Mouse (Mus musculus): ENCODE measurements at regions not wholly inside any gene's neighbourhood (a gene's known extent, or its start where the extent isn't known, plus 50 kb on each side); places are given as distances from the start of the nearest gene placed in this dataset.

DNA sequence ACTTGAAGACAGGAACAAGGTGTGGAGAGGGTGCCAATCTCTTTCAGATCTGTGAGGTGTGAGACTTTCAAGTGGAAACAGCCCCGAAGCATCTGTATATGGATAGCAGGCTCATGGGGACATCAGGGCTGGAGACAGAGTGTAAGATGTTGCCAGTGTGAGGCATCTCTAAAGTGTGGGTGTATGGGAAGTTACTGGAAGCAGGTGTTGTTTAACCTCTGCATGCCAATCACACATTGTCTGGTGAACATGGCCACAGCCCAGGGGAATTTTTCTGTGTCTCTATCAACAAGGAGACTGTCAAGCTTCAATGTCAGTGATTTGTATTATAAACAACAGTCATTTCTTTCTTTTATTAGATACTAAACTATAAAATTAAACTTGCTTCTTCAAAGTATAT is 163.0 kb upstream of the Klf4 start:
- H3K27me3 ChIP-seq (ENCODE audit: control insufficient read depth, insufficient read depth, insufficient read length), result no peaks in the 10 kb centered on the region

DNA sequence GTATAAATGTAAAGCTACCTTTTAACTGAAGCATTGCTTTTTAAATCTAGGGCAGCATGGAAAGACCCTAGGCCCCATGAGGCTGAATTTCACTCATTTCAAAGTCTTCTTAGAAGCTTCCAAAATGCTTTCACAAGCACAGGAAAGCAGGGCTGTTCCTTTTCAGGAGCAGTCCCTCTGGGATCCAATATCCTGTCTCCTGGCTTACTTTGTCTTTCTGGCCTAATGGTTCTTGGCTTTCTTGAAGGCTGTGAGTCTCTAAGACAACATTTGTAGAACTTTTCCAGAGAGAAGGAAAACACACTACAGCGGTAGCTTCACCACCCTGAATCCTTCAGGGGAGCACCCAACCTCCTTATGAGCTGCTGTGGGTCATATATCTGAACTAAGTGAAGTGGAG is 157.2 kb upstream of the Klf4 start:
- H3K36me3 ChIP-seq (ENCODE audit: control insufficient read depth, insufficient read depth), result no peaks in the 10 kb centered on the region
- H3K27me3 ChIP-seq (ENCODE audit: control insufficient read depth, insufficient read depth, insufficient read length), result no peaks in the 10 kb centered on the region
- H3K4me2 ChIP-seq (ENCODE audit: low read depth), result no peak overlapping the region
- no peaks in the 10 kb centered on the region for H3K79me2 ChIP-seq (ENCODE audit: control insufficient read depth, insufficient read depth)
- no peak overlapping the region for H3K4me3 ChIP-seq
- no peak for TF ChIP-seq USF1 (IDR thresholded peaks at IDR 0.05; ENCODE audit: low read depth)
- no peak for TF ChIP-seq REST (IDR thresholded peaks at IDR 0.05; ENCODE audit: insufficient read depth, insufficient read length)
- no peak for TF ChIP-seq POLR2AphosphoS2 (IDR thresholded peaks at IDR 0.05; ENCODE audit: insufficient read length, low read depth)
- no peak for TF ChIP-seq SRF (IDR thresholded peaks at IDR 0.05; ENCODE audit: control insufficient read depth, insufficient read length, low read depth)
- TF ChIP-seq MYOD1 (IDR thresholded peaks at IDR 0.05; ENCODE audit: control insufficient read depth in 1 of 3, insufficient read length in 2 of 3, low read depth in 2 of 3), result no peak
- no peak for TF ChIP-seq POLR2A (IDR thresholded peaks at IDR 0.05; ENCODE audit: insufficient read length, low read depth)
- no peak for TF ChIP-seq TCF3 (IDR thresholded peaks at IDR 0.05; ENCODE audit: insufficient read length, low read depth)
- no peak for TF ChIP-seq TCF12 (IDR thresholded peaks at IDR 0.05; ENCODE audit: insufficient read depth, poor library complexity, severe bottlenecking)
- no peak for TF ChIP-seq CEBPB (IDR thresholded peaks at IDR 0.05; ENCODE audit: insufficient read depth, poor library complexity, severe bottlenecking)
- no peak overlapping the region for H3ac ChIP-seq (ENCODE audit: control insufficient read depth, insufficient read length)

More for the DNA sequence above, 163.0 kb upstream of the Klf4 start:
- Histone ChIP-seq H3ac (ENCODE audit: control insufficient read depth, insufficient read length) (no peak overlapping the region), H3K4me2 (ENCODE audit: low read depth) (no peak overlapping the region), H3K36me3 (ENCODE audit: control insufficient read depth, insufficient read depth) (no peaks in the 10 kb centered on the region), H3K79me2 (ENCODE audit: control insufficient read depth, insufficient read depth) (no peaks in the 10 kb centered on the region), H3K4me3 (no peak overlapping the region)
- no peak for TF ChIP-seq CEBPB (IDR thresholded peaks at IDR 0.05; ENCODE audit: insufficient read depth, poor library complexity, severe bottlenecking)
- TF ChIP-seq SRF (IDR thresholded peaks at IDR 0.05; ENCODE audit: control insufficient read depth, insufficient read length, low read depth), result no peak
- no peak for TF ChIP-seq POLR2AphosphoS2 (IDR thresholded peaks at IDR 0.05; ENCODE audit: insufficient read length, low read depth)
- no peak for TF ChIP-seq E2F4 (IDR thresholded peaks at IDR 0.05; ENCODE audit: insufficient read depth)
- no peak for TF ChIP-seq REST (IDR thresholded peaks at IDR 0.05; ENCODE audit: insufficient read depth, insufficient read length)
- TF ChIP-seq MYOD1 (IDR thresholded peaks at IDR 0.05; ENCODE audit: control insufficient read depth in 1 of 3, insufficient read length in 2 of 3, low read depth in 2 of 3), result peak in 2 of 3 experiments; percentile 63 to 81

DNA sequence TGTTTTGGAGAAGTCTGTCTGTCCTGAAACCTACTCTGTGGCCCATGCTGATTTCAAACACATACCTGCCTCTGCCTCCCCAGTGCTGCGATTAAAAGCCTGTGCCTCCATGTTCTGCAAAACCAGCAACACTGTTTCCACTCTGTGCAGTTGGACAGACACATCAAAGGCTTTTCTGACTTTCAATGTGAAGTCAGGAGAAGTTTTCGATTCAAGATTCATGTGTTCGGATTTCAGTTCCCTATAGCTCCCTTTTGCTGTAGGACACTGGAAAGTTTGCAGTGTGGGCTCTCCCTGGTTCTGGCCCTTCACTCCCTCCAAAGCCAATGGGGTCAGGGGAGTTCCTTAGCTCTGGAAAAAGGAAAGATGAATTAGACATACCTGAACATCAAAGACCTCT is 154.5 kb upstream of the Klf4 start:
- Histone ChIP-seq H3K27me3 (ENCODE audit: control insufficient read depth, insufficient read depth, insufficient read length) (no peaks in the 10 kb centered on the region), H3K4me2 (ENCODE audit: low read depth) (no peak overlapping the region), H3K4me3 (no peak overlapping the region), H3ac (ENCODE audit: control insufficient read depth, insufficient read length) (no peak overlapping the region), H3K36me3 (ENCODE audit: control insufficient read depth, insufficient read depth) (no peaks in the 10 kb centered on the region), H3K79me2 (ENCODE audit: control insufficient read depth, insufficient read depth) (no peaks in the 10 kb centered on the region)
- no peak for TF ChIP-seq USF1 (IDR thresholded peaks at IDR 0.05; ENCODE audit: low read depth)
- no peak for TF ChIP-seq POLR2A (IDR thresholded peaks at IDR 0.05; ENCODE audit: insufficient read length, low read depth)
- no peak for TF ChIP-seq TCF12 (IDR thresholded peaks at IDR 0.05; ENCODE audit: insufficient read depth, poor library complexity, severe bottlenecking)
- no peak for TF ChIP-seq MYOG (IDR thresholded peaks at IDR 0.05; ENCODE audit: control insufficient read depth in 1 of 3, insufficient read depth in 1 of 3, insufficient read length in 2 of 3, low read depth in 2 of 3)
- no peak for TF ChIP-seq MYOD1 (IDR thresholded peaks at IDR 0.05; ENCODE audit: control insufficient read depth in 1 of 3, insufficient read length in 2 of 3, low read depth in 2 of 3)
- no peak for TF ChIP-seq SRF (IDR thresholded peaks at IDR 0.05; ENCODE audit: control insufficient read depth, insufficient read length, low read depth)
- no peak for TF ChIP-seq CEBPB (IDR thresholded peaks at IDR 0.05; ENCODE audit: insufficient read depth, poor library complexity, severe bottlenecking)
- no peak for TF ChIP-seq MAX (IDR thresholded peaks at IDR 0.05; ENCODE audit: low read depth)
- no peak for TF ChIP-seq REST (IDR thresholded peaks at IDR 0.05; ENCODE audit: insufficient read depth, insufficient read length)
- TF ChIP-seq POLR2AphosphoS2 (IDR thresholded peaks at IDR 0.05; ENCODE audit: insufficient read length, low read depth), result no peak
- no peak for TF ChIP-seq E2F4 (IDR thresholded peaks at IDR 0.05; ENCODE audit: insufficient read depth)
- no peak for TF ChIP-seq TCF3 (IDR thresholded peaks at IDR 0.05; ENCODE audit: insufficient read length, low read depth)

DNA sequence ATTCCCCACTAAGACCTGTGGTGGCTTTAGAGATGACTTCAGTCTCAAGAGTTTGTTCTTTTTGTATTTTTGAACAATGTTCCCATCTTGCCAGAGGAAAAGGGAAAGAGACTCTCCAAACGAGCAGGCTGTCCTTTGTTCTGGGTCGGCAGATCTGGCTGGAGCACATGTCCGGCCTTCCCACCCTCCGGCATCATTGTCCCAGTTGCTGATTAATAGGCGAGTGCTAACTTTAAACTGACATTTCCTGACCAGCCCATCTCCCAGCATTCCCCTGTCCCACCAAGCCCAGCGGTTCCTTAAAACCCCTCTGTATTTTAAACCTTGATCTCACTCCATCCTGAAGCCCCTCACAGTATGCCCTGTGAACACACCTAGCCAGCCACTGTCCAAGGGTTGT is 140.0 kb upstream of the Klf4 start:
- H3ac ChIP-seq (ENCODE audit: control insufficient read depth, insufficient read length), result no peak overlapping the region
- H3K4me3 ChIP-seq, result no peak overlapping the region
- no peaks in the 10 kb centered on the region for H3K36me3 ChIP-seq (ENCODE audit: control insufficient read depth, insufficient read depth)
- H3K79me2 ChIP-seq (ENCODE audit: control insufficient read depth, insufficient read depth), result no peaks in the 10 kb centered on the region
- H3K27me3 ChIP-seq (ENCODE audit: control insufficient read depth, insufficient read depth, insufficient read length), result no peaks in the 10 kb centered on the region
- no peak for TF ChIP-seq TCF12 (IDR thresholded peaks at IDR 0.05; ENCODE audit: insufficient read depth, poor library complexity, severe bottlenecking)
- no peak for TF ChIP-seq MYOD1 (IDR thresholded peaks at IDR 0.05; ENCODE audit: control insufficient read depth in 1 of 3, insufficient read length in 2 of 3, low read depth in 2 of 3)
- TF ChIP-seq POLR2A (IDR thresholded peaks at IDR 0.05; ENCODE audit: insufficient read length, low read depth), result no peak
- TF ChIP-seq USF1 (IDR thresholded peaks at IDR 0.05; ENCODE audit: low read depth), result no peak
- no peak overlapping the region for H3K4me2 ChIP-seq (ENCODE audit: low read depth)

DNA sequence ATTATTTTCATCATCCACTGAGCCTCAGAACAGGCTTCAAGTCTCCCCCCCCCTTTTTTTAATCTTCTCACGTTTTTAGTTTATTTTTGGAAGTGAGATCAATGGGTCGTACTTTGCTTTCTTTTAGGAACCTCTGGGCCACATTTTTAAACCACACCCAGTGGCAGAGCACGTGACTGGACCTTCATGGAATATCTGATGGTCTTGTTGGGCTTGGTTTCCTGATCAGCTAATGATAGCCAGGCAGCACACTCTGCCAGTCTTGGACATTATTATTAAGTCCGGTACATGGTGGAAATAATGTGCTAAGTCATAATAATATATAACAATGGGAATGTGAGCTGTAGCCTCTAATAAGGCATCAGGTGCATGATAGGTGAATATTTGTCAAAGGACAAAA is 138.0 kb upstream of the Klf4 start:
- H3K79me2 ChIP-seq (ENCODE audit: control insufficient read depth, insufficient read depth), result no peaks in the 10 kb centered on the region
- no peak overlapping the region for H3ac ChIP-seq (ENCODE audit: control insufficient read depth, insufficient read length)
- no peak overlapping the region for H3K4me2 ChIP-seq (ENCODE audit: low read depth)
- no peaks in the 10 kb centered on the region for H3K36me3 ChIP-seq (ENCODE audit: control insufficient read depth, insufficient read depth)
- H3K27me3 ChIP-seq (ENCODE audit: control insufficient read depth, insufficient read depth, insufficient read length), result no peaks in the 10 kb centered on the region
- TF ChIP-seq SRF (IDR thresholded peaks at IDR 0.05; ENCODE audit: control insufficient read depth, insufficient read length, low read depth) (no peak), MAX (IDR thresholded peaks at IDR 0.05; ENCODE audit: low read depth) (no peak), POLR2AphosphoS2 (IDR thresholded peaks at IDR 0.05; ENCODE audit: insufficient read length, low read depth) (no peak), TCF12 (IDR thresholded peaks at IDR 0.05; ENCODE audit: insufficient read depth, poor library complexity, severe bottlenecking) (no peak), TCF3 (IDR thresholded peaks at IDR 0.05; ENCODE audit: insufficient read length, low read depth) (no peak), REST (IDR thresholded peaks at IDR 0.05; ENCODE audit: insufficient read depth, insufficient read length) (no peak), E2F4 (IDR thresholded peaks at IDR 0.05; ENCODE audit: insufficient read depth) (no peak), MYOG (IDR thresholded peaks at IDR 0.05; ENCODE audit: control insufficient read depth in 1 of 3, insufficient read depth in 1 of 3, insufficient read length in 2 of 3, low read depth in 2 of 3) (no peak), CEBPB (IDR thresholded peaks at IDR 0.05; ENCODE audit: insufficient read depth, poor library complexity, severe bottlenecking) (no peak)
- H3K4me3 ChIP-seq, result no peak overlapping the region

Data from myocyte (in vitro differentiated cells).